ENCODE assay signal across 8 mouse cellular contexts in the genomic region with DNA sequence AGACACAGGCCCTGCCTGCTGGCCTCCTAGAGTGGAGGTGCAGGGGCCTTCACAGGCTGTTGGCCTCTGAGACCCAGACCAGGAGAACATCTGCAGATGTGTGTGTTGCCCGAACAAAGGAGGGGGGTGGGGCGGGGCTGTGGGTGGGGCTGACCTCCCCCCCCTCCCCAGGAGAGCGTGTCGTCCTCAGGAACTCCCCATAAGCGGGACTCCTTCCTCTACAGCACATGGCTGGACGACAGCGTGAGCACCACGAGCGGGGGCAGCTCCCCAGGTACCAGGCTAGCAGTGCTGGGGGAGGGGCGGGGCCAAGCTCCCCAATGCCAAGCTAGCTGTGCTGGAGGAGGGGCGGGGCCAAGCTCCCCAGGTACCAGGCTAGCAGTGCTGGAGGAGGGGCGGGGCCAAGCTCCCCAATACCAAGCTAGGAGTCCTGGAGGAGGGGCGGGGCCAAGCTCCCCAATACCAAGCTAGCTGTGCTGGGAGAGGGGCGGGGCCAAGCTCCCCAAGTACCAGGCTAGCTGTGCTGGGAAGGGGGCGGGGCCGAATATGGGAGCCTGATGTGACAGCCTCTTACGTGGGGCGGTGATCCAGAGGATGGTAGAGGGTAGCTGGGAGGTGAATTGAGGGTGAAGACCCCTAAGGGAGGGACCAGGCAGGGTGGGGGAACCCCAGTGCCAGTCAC.
DNase-seq lines count a peak whose midpoint lies in the region; ATAC-seq and TF ChIP-seq lines count a peak whose summit lies in the region.

No protein-coding gene starts in this region.

- peaks cover 10% of the 10 kb centered on the region; the same call in 1 of the 2 replicates for H3K36me3 ChIP-seq in ES-E14 (ENCODE audit: control insufficient read depth, insufficient read depth, low read length, poor library complexity, severe bottlenecking)
- H3K36me3 ChIP-seq in forebrain, embryonic 10.5 days (replicated peaks): no peaks in the 10 kb centered on the region
- H3K36me3 ChIP-seq in kidney, postnatal 0 days (ENCODE audit: insufficient read depth, low read length): no peaks in the 10 kb centered on the region
- H3K36me3 ChIP-seq in midbrain, embryonic 12.5 days: no peaks in the 10 kb centered on the region

- TF ChIP-seq CTCF in kidney, postnatal 0 days (IDR thresholded peaks at IDR 0.05; ENCODE audit: low read depth): no peak

- DNase-seq in adrenal gland, adult (ENCODE audit: inconsistent age in 2 of 2, low spot score in 1 of 2): peak; percentile 47 to 54
- DNase-seq in adrenal gland, adult 18-20 months (ENCODE audit: low spot score in 2 of 2): no peak
- peak; percentile 78 for DNase-seq in ES-E14 (ENCODE audit: low read depth, low spot score)
- peak; percentile 66 for DNase-seq in forebrain, embryonic 10.5 days (ENCODE audit: extremely low spot score, low spot score)
- no peak for DNase-seq in kidney, postnatal 0 days (ENCODE audit: low spot score)
- DNase-seq in left cerebral cortex, postnatal 25 days (ENCODE audit: low spot score in 2 of 2): no peak
- no peak for DNase-seq in spleen, adult 18-20 months

- H3K27ac ChIP-seq in ES-E14 (ENCODE audit: insufficient read depth, low read depth, low read length, poor library complexity, severe bottlenecking): no peak overlapping the region; the same call in 1 of the 2 replicates
- peak overlapping the region; percentile 45 for H3K27ac ChIP-seq in forebrain, embryonic 10.5 days
- no peak overlapping the region for H3K27ac ChIP-seq in kidney, postnatal 0 days
- H3K27ac ChIP-seq in midbrain, embryonic 12.5 days (replicated peaks): peak overlapping the region; percentile 54

- in situ Hi-C loops in ES-E14 (cut with MboI; ENCODE audit: low sequenced_read_pairs in 2 of 2, unreplicated experiment in 2 of 2): no loop called here

- H3K4me1 ChIP-seq in ES-E14 (ENCODE audit: control insufficient read depth in 2 of 2, insufficient read depth in 2 of 2, low read length in 2 of 2, poor library complexity in 1 of 2): peaks cover 0 to 52% of the 10 kb centered on the region in 2 experiments; a peak in 3 of 4 replicates
- peaks cover 72% of the 10 kb centered on the region for H3K4me1 ChIP-seq in forebrain, embryonic 10.5 days
- no peaks in the 10 kb centered on the region; the same call in 1 of the 2 replicates for H3K4me1 ChIP-seq in kidney, postnatal 0 days (replicated peaks; ENCODE audit: insufficient read depth, low read length)
- H3K4me1 ChIP-seq in midbrain, embryonic 12.5 days: peaks cover 46% of the 10 kb centered on the region

- WGBS in forebrain, embryonic 10.5 days: under 1% methylated on average over 17 of the region's 18 CpGs
- WGBS in kidney, postnatal 0 days: 10% methylated on average over 17 of the region's 18 CpGs
- 1% methylated on average over 15 of the region's 18 CpGs for WGBS in midbrain, embryonic 12.5 days

- H3K4me3 ChIP-seq in ES-E14 (ENCODE audit: insufficient read depth in 1 of 2, low read depth in 1 of 2, low read length in 2 of 2, poor library complexity in 1 of 2, severe bottlenecking in 1 of 2): peak overlapping the region in 1 of 2 experiments; percentile 8; a peak in 1 of 4 replicates
- peak overlapping the region; percentile 53 for H3K4me3 ChIP-seq in forebrain, embryonic 10.5 days
- no peak overlapping the region for H3K4me3 ChIP-seq in kidney, postnatal 0 days (replicated peaks; ENCODE audit: low read depth, low read length)
- no peak overlapping the region for H3K4me3 ChIP-seq in midbrain, embryonic 12.5 days

- ATAC-seq in kidney, postnatal 0 days (replicated peaks; ENCODE audit: low FRiP score, low read depth): peak; percentile 11; the same call in 1 of the 2 replicates
- peak; percentile 39; the same call in 1 of the 2 replicates for ATAC-seq in midbrain, embryonic 12.5 days (ENCODE audit: low FRiP score, low read depth)

- intact Hi-C loops in left cerebral cortex, postnatal 25 days (cut with DNase I): no loop called here

- no peak overlapping the region for H3K9ac ChIP-seq in ES-E14 (ENCODE audit: insufficient read depth, low read depth, low read length, poor library complexity, severe bottlenecking)
- H3K9ac ChIP-seq in kidney, postnatal 0 days (ENCODE audit: low read depth, low read length): no peak overlapping the region
- H3K9ac ChIP-seq in midbrain, embryonic 12.5 days (replicated peaks): 0 out of 2 replicates have a peak overlapping the region, but pooled peaks have one; percentile 21

- no peaks in the 10 kb centered on the region for H3K9me3 ChIP-seq in ES-E14 (ENCODE audit: control insufficient read depth, insufficient read depth, low read depth, low read length)
- no peaks in the 10 kb centered on the region for H3K9me3 ChIP-seq in forebrain, embryonic 10.5 days
- H3K9me3 ChIP-seq in kidney, postnatal 0 days (replicated peaks; ENCODE audit: low read length): no peaks in the 10 kb centered on the region
- H3K9me3 ChIP-seq in midbrain, embryonic 12.5 days: no peaks in the 10 kb centered on the region

- no peak overlapping the region for H3K4me2 ChIP-seq in kidney, postnatal 0 days (ENCODE audit: low read length)
- H3K4me2 ChIP-seq in midbrain, embryonic 12.5 days (replicated peaks): peak overlapping the region; percentile 66

- peaks cover 85% of the 10 kb centered on the region for H3K27me3 ChIP-seq in forebrain, embryonic 10.5 days (ENCODE audit: poor library complexity, severe bottlenecking)
- peaks cover 15% of the 10 kb centered on the region; the same call in 1 of the 2 replicates for H3K27me3 ChIP-seq in kidney, postnatal 0 days (ENCODE audit: insufficient read depth, low read length)
- H3K27me3 ChIP-seq in midbrain, embryonic 12.5 days: peaks cover 65% of the 10 kb centered on the region

TF ChIP-seq in ES-E14, 5 proteins besides CTCF, POLR2A, EP300 and RAD21:
- TF ChIP-seq HCFC1 (IDR thresholded peaks at IDR 0.05; ENCODE audit: borderline replicate concordance, insufficient read depth, low read length): no peak
- TF ChIP-seq ZNF384 (IDR thresholded peaks at IDR 0.05; ENCODE audit: low read depth, low read length): no peak
- no peak for TF ChIP-seq ZC3H11A (IDR thresholded peaks at IDR 0.05; ENCODE audit: borderline replicate concordance, low read depth, low read length)
- TF ChIP-seq CHD2 (IDR thresholded peaks at IDR 0.05; ENCODE audit: low read depth, low read length): no peak
- TF ChIP-seq MAFK (IDR thresholded peaks at IDR 0.05; ENCODE audit: insufficient read depth, low read depth, low read length): no peak
TF ChIP-seq in ES-E14: peak in this region for 0.

Comparison
In these comparisons a context has a peak if more than half of its experiments do, and no peak if none do; other contexts are left out.
1. DNase-seq: peak in adrenal gland, adult (2 of 2), ES-E14 (single experiment) and forebrain, embryonic 10.5 days (single experiment); none in adrenal gland, adult 18-20 months (0 of 2), kidney, postnatal 0 days (single experiment), left cerebral cortex, postnatal 25 days (0 of 2) and spleen, adult 18-20 months (0 of 2).
2. H3K27ac ChIP-seq: peak in forebrain, embryonic 10.5 days (single experiment) and midbrain, embryonic 12.5 days (single experiment); none in ES-E14 (single experiment) and kidney, postnatal 0 days (single experiment).